Mouse (Mus musculus): Measurements from ENCODE around the gene Slk. TPM values are rescaled to one million over a fixed set of nuclear protein-coding genes. Genes with fewer than 3 reads are reported as not detected.
"Not testable (repeated sequence)": the region's sequence is repeated elsewhere in the genome, so short reads cannot be mapped to it uniquely, and the experiment has no call there.

Gene Slk
- polyA plus RNA-seq, 1 experiment = 91.4 TPM

GRCm38 (mm10) chr19:47561996-47562441, 17.5 kb upstream of the Slk start:
- TF ChIP-seq EP300 (IDR thresholded peaks at IDR 0.05; ENCODE audit: insufficient read depth, low read depth, low read length) (no peak), POLR2A (IDR thresholded peaks at IDR 0.05; ENCODE audit: insufficient read depth, low read length) (no peak), CTCF (IDR thresholded peaks at IDR 0.05; ENCODE audit: low read depth, low read length) (no peak)
- no peaks in the 10 kb centered on the region for H3K9me3 ChIP-seq (replicated peaks; ENCODE audit: control insufficient read depth, insufficient read depth, low read length, poor library complexity, severe bottlenecking)
- no peak overlapping the region for H3K27ac ChIP-seq (ENCODE audit: insufficient read depth, low read length)
- peaks cover 1% of the 10 kb centered on the region for H3K4me1 ChIP-seq (ENCODE audit: control insufficient read depth, insufficient read depth, low read length)
- no peaks in the 10 kb centered on the region for H3K36me3 ChIP-seq (ENCODE audit: control insufficient read depth, insufficient read depth, low read length, poor library complexity, severe bottlenecking)
- H3K9ac ChIP-seq (ENCODE audit: low read depth, poor library complexity, severe bottlenecking) = no peak overlapping the region
- H3K4me3 ChIP-seq (ENCODE audit: low read depth, low read length) = no peak overlapping the region
- H3K27me3 ChIP-seq (ENCODE audit: control insufficient read depth, insufficient read depth, low read length, poor library complexity, severe bottlenecking) = no peaks in the 10 kb centered on the region

- no peak for TF ChIP-seq POLR2A (IDR thresholded peaks at IDR 0.05; ENCODE audit: insufficient read depth, low read length)
- no peak for TF ChIP-seq CTCF (IDR thresholded peaks at IDR 0.05; ENCODE audit: low read depth, low read length)
- no peak for TF ChIP-seq EP300 (IDR thresholded peaks at IDR 0.05; ENCODE audit: insufficient read depth, low read depth, low read length)
- no peaks in the 10 kb centered on the region for H3K4me1 ChIP-seq (ENCODE audit: control insufficient read depth, insufficient read depth, low read length)
- H3K27ac ChIP-seq (ENCODE audit: insufficient read depth, low read length) = no peak overlapping the region
- H3K4me3 ChIP-seq (ENCODE audit: low read depth, low read length) = no peak overlapping the region
- no peaks in the 10 kb centered on the region for H3K36me3 ChIP-seq (ENCODE audit: control insufficient read depth, insufficient read depth, low read length, poor library complexity, severe bottlenecking)
- H3K27me3 ChIP-seq (ENCODE audit: control insufficient read depth, insufficient read depth, low read length, poor library complexity, severe bottlenecking) = no peaks in the 10 kb centered on the region
- no peak overlapping the region for H3K9ac ChIP-seq (ENCODE audit: low read depth, poor library complexity, severe bottlenecking)
- H3K9me3 ChIP-seq (replicated peaks; ENCODE audit: control insufficient read depth, insufficient read depth, low read length, poor library complexity, severe bottlenecking) = no peaks in the 10 kb centered on the region
These were observed 15.8 kb upstream of the Slk start for GRCm38 (mm10) chr19:47563715-47564114.

- Histone ChIP-seq H3K4me1 (ENCODE audit: control insufficient read depth, insufficient read depth, low read length) (no peaks in the 10 kb centered on the region), H3K9ac (ENCODE audit: low read depth, poor library complexity, severe bottlenecking) (no peak overlapping the region), H3K27ac (ENCODE audit: insufficient read depth, low read length) (no peak overlapping the region), H3K27me3 (ENCODE audit: control insufficient read depth, insufficient read depth, low read length, poor library complexity, severe bottlenecking) (no peaks in the 10 kb centered on the region), H3K9me3 (replicated peaks; ENCODE audit: control insufficient read depth, insufficient read depth, low read length, poor library complexity, severe bottlenecking) (no peaks in the 10 kb centered on the region), H3K36me3 (ENCODE audit: control insufficient read depth, insufficient read depth, low read length, poor library complexity, severe bottlenecking) (no peaks in the 10 kb centered on the region), H3K4me3 (ENCODE audit: low read depth, low read length) (no peak overlapping the region)
- no peak for TF ChIP-seq EP300 (IDR thresholded peaks at IDR 0.05; ENCODE audit: insufficient read depth, low read depth, low read length)
- no peak for TF ChIP-seq POLR2A (IDR thresholded peaks at IDR 0.05; ENCODE audit: insufficient read depth, low read length)
- no peak for TF ChIP-seq CTCF (IDR thresholded peaks at IDR 0.05; ENCODE audit: low read depth, low read length)
These were observed 14.3 kb upstream of the Slk start for GRCm38 (mm10) chr19:47565031-47565654.

- Histone ChIP-seq H3K9me3 (replicated peaks; ENCODE audit: control insufficient read depth, insufficient read depth, low read length, poor library complexity, severe bottlenecking) (no peaks in the 10 kb centered on the region), H3K36me3 (ENCODE audit: control insufficient read depth, insufficient read depth, low read length, poor library complexity, severe bottlenecking) (no peaks in the 10 kb centered on the region), H3K4me3 (ENCODE audit: low read depth, low read length) (no peak overlapping the region), H3K27me3 (ENCODE audit: control insufficient read depth, insufficient read depth, low read length, poor library complexity, severe bottlenecking) (no peaks in the 10 kb centered on the region), H3K9ac (ENCODE audit: low read depth, poor library complexity, severe bottlenecking) (no peak overlapping the region), H3K27ac (ENCODE audit: insufficient read depth, low read length) (no peak overlapping the region), H3K4me1 (ENCODE audit: control insufficient read depth, insufficient read depth, low read length) (no peaks in the 10 kb centered on the region)
- TF ChIP-seq POLR2A (IDR thresholded peaks at IDR 0.05; ENCODE audit: insufficient read depth, low read length) = no peak
- no peak for TF ChIP-seq CTCF (IDR thresholded peaks at IDR 0.05; ENCODE audit: low read depth, low read length)
- no peak for TF ChIP-seq EP300 (IDR thresholded peaks at IDR 0.05; ENCODE audit: insufficient read depth, low read depth, low read length)
These were observed 13.5 kb upstream of the Slk start for GRCm38 (mm10) chr19:47565994-47566393.

- H3K36me3 ChIP-seq (ENCODE audit: control insufficient read depth, insufficient read depth, low read length, poor library complexity, severe bottlenecking) = no peaks in the 10 kb centered on the region
These were observed 9.4 kb upstream of the Slk start for GRCm38 (mm10) chr19:47570042-47570441.

GRCm38 (mm10) chr19:47571981-47572380, 7.5 kb upstream of the Slk start:
- not testable (repeated sequence) for H3K4me1 ChIP-seq (ENCODE audit: control insufficient read depth, insufficient read depth, low read length); H3K9me3 ChIP-seq (replicated peaks; ENCODE audit: control insufficient read depth, insufficient read depth, low read length, poor library complexity, severe bottlenecking); H3K9ac ChIP-seq (ENCODE audit: low read depth, poor library complexity, severe bottlenecking); H3K36me3 ChIP-seq (ENCODE audit: control insufficient read depth, insufficient read depth, low read length, poor library complexity, severe bottlenecking); H3K27me3 ChIP-seq (ENCODE audit: control insufficient read depth, insufficient read depth, low read length, poor library complexity, severe bottlenecking); H3K27ac ChIP-seq (ENCODE audit: insufficient read depth, low read length); H3K4me3 ChIP-seq (ENCODE audit: low read depth, low read length)

More at GRCm38 (mm10) chr19:47570042-47570441, 9.4 kb upstream of the Slk start:
- H3K4me1 ChIP-seq (ENCODE audit: control insufficient read depth, insufficient read depth, low read length) = peaks cover 2% of the 10 kb centered on the region
- no peak overlapping the region for H3K27ac ChIP-seq (ENCODE audit: insufficient read depth, low read length)
- no peak overlapping the region for H3K9ac ChIP-seq (ENCODE audit: low read depth, poor library complexity, severe bottlenecking)
- no peak for TF ChIP-seq POLR2A (IDR thresholded peaks at IDR 0.05; ENCODE audit: insufficient read depth, low read length)
- TF ChIP-seq EP300 (IDR thresholded peaks at IDR 0.05; ENCODE audit: insufficient read depth, low read depth, low read length) = no peak
- TF ChIP-seq CTCF (IDR thresholded peaks at IDR 0.05; ENCODE audit: low read depth, low read length) = no peak
- H3K9me3 ChIP-seq (replicated peaks; ENCODE audit: control insufficient read depth, insufficient read depth, low read length, poor library complexity, severe bottlenecking) = no peaks in the 10 kb centered on the region
- no peak overlapping the region for H3K4me3 ChIP-seq (ENCODE audit: low read depth, low read length)
- H3K27me3 ChIP-seq (ENCODE audit: control insufficient read depth, insufficient read depth, low read length, poor library complexity, severe bottlenecking) = no peaks in the 10 kb centered on the region

Measured in ES-Bruce4 (cell line).